Mouse (Mus musculus) midbrain, postnatal 0 days (tissue): Measurements from ENCODE around the gene Cep250. TPM values are rescaled to one million over a fixed set of nuclear protein-coding genes. Genes with fewer than 3 reads are reported as not detected.

ENCODE experiments used
- ATAC-seq: fragments of 200-750 bp; cut with Nextera tagmentation; 2 replicates; pipeline ENCODE4 v1.8.0; 2017; ENCODE audit warnings: moderate number of reproducible peaks, mild to moderate bottlenecking, moderate TSS enrichment, moderate library complexity; ENCODE audit not compliant: low FRiP score
- DNase-seq: peaks from one replicate; pipeline ENCODE4 v3.0.0-alpha.2; 2015; ENCODE audit warnings: low spot score
- H3K27ac ChIP-seq: fragments of 300-500 bp; sonication (generic); 2 replicates; pipeline ENCODE4 v1.5.1; 2014; ENCODE audit warnings: low read depth, mild to moderate bottlenecking, low read length, mixed read lengths
- H3K27me3 ChIP-seq: fragments of 300-500 bp; sonication (generic); 2 replicates; pipeline ENCODE4 v1.6.1; 2014; ENCODE audit warnings: low read length, control low read depth, mixed read lengths; ENCODE audit not compliant: insufficient read depth
- H3K36me3 ChIP-seq: fragments of 300-500 bp; sonication (generic); 2 replicates; pipeline ENCODE4 v1.6.1; 2014; ENCODE audit warnings: low read length, control low read depth, mixed read lengths; ENCODE audit not compliant: insufficient read depth
- H3K4me1 ChIP-seq: fragments of 300-500 bp; sonication (generic); 2 replicates; pipeline ENCODE4 v1.6.1; 2014; ENCODE audit warnings: mild to moderate bottlenecking, control low read depth, antibody characterized with exemption, low read length, mixed read lengths; ENCODE audit not compliant: insufficient read depth
- H3K4me2 ChIP-seq: fragments of 300-500 bp; sonication (generic); 2 replicates; pipeline ENCODE4 v1.6.1; 2014; ENCODE audit warnings: low read depth, mild to moderate bottlenecking, low read length, mixed read lengths; ENCODE audit not compliant: poor library complexity, severe bottlenecking
- H3K4me3 ChIP-seq: fragments of 300-500 bp; sonication (generic); 2 replicates; pipeline ENCODE4 v1.5.1; 2014; ENCODE audit warnings: low read depth, mild to moderate bottlenecking, low read length, moderate library complexity
- H3K9ac ChIP-seq: fragments of 300-500 bp; sonication (generic); replicated peaks from 2 replicates; pipeline ENCODE4 v1.6.1; 2014; ENCODE audit warnings: mild to moderate bottlenecking, low read length, moderate library complexity, mixed read lengths; ENCODE audit not compliant: poor library complexity, severe bottlenecking
- H3K9me3 ChIP-seq: fragments of 300-500 bp; sonication (generic); 2 replicates; pipeline ENCODE4 v1.6.1; 2016; ENCODE audit warnings: low read length, control low read depth
- CTCF ChIP-seq: IDR thresholded peaks from 2 replicates; pipeline ENCODE4 v1.5.1; 2016; ENCODE audit warnings: antibody characterized with exemption, mild to moderate bottlenecking
- WGBS: fragments of 180-500 bp; shearing (Covaris S2); extraction: QIAGEN DNeasy Blood & Tissue Kit; methylation state at CpG from one replicate; pipeline ENCODE4 v1.1.7; 2014; 5-methylcytosine and 5-hydroxymethylcytosine counted together
- polyA plus RNA-seq: library from polyadenylated mRNA; unstranded; fragments of >200 nt; fragmentation: Nextera tagmentation; extraction: Ambion mirVana; gene quantifications from 2 replicates; pipeline ENCODE4 v1.2.1, GENCODE M21; 2015
- total RNA-seq: library from RNA; depleted of rRNA; stranded (reverse); fragments of >200 nt; gene quantifications from 2 replicates; pipeline ENCODE4 v1.2.3, GENCODE M21; 2014

Cep250 gene
- total and polyA plus RNA-seq, 2 experiments from 2014 or later = 10.1 to 14.1 TPM

GRCm38 (mm10) chr2:155974087-155974731, 18.0 kb downstream of the Cep250 start:
- Histone ChIP-seq H3K9me3 (no peaks in the 10 kb centered on the region), H3K4me1 (no peaks in the 10 kb centered on the region), H3K9ac (no peak overlapping the region), H3K36me3 (peaks cover 69% of the 10 kb centered on the region), H3K4me2 (no peak overlapping the region), H3K27me3 (no peaks in the 10 kb centered on the region), H3K4me3 (no peak overlapping the region), H3K27ac (no peak overlapping the region)
- 86% methylated on average over 14 of the region's 14 CpGs for WGBS
- DNase-seq = no peak
- no peak for ATAC-seq
- TF ChIP-seq CTCF = peak; percentile 40

- Histone ChIP-seq H3K9me3 (no peaks in the 10 kb centered on the region), H3K4me1 (no peaks in the 10 kb centered on the region), H3K27ac (no peak overlapping the region), H3K9ac (no peak overlapping the region), H3K36me3 (peaks cover 61% of the 10 kb centered on the region), H3K27me3 (no peaks in the 10 kb centered on the region), H3K4me3 (no peak overlapping the region), H3K4me2 (no peak overlapping the region)
- 88% methylated on average over 5 of the region's 5 CpGs for WGBS
- no peak for DNase-seq
- ATAC-seq = no peak
- TF ChIP-seq CTCF = no peak
These were observed 23.2 kb downstream of the Cep250 start for GRCm38 (mm10) chr2:155979328-155979991.

GRCm38 (mm10) chr2:155985776-155986175, 29.5 kb downstream of the Cep250 start:
- Histone ChIP-seq H3K27me3 (no peaks in the 10 kb centered on the region), H3K4me2 (no peak overlapping the region), H3K4me1 (no peaks in the 10 kb centered on the region), H3K27ac (no peak overlapping the region), H3K9ac (no peak overlapping the region), H3K36me3 (peaks cover 75% of the 10 kb centered on the region), H3K4me3 (no peak overlapping the region), H3K9me3 (no peaks in the 10 kb centered on the region)
- DNase-seq (no peak), ATAC-seq (no peak)
- no peak for TF ChIP-seq CTCF
- WGBS = 91% methylated on average over 7 of the region's 7 CpGs

GRCm38 (mm10) chr2:155987131-155987530, 30.9 kb downstream of the Cep250 start:
- DNase-seq (no peak), ATAC-seq (no peak)
- Histone ChIP-seq H3K4me1 (no peaks in the 10 kb centered on the region), H3K4me2 (no peak overlapping the region), H3K36me3 (peaks cover 82% of the 10 kb centered on the region), H3K27me3 (no peaks in the 10 kb centered on the region), H3K9ac (no peak overlapping the region), H3K27ac (no peak overlapping the region), H3K4me3 (no peak overlapping the region), H3K9me3 (no peaks in the 10 kb centered on the region)
- TF ChIP-seq CTCF = no peak
- over 99% methylated on average over 6 of the region's 6 CpGs for WGBS

GRCm38 (mm10) chr2:155989085-155989484, 32.8 kb downstream of the Cep250 start:
- DNase-seq = no peak
- no peak overlapping the region for H3K27ac ChIP-seq
- no peaks in the 10 kb centered on the region for H3K27me3 ChIP-seq
- H3K4me3 ChIP-seq = no peak overlapping the region
- no peak overlapping the region for H3K9ac ChIP-seq
- H3K4me1 ChIP-seq = no peaks in the 10 kb centered on the region
- 74% methylated on average over 4 of the region's 4 CpGs for WGBS
- no peaks in the 10 kb centered on the region for H3K9me3 ChIP-seq
- no peak overlapping the region for H3K4me2 ChIP-seq
- peaks cover 89% of the 10 kb centered on the region for H3K36me3 ChIP-seq
- no peak for TF ChIP-seq CTCF
- ATAC-seq = no peak

- Histone ChIP-seq H3K4me2 (no peak overlapping the region), H3K9ac (0 out of 2 replicates have a peak overlapping the region, but pooled peaks have one; percentile 29), H3K4me3 (no peak overlapping the region), H3K9me3 (no peaks in the 10 kb centered on the region), H3K4me1 (no peaks in the 10 kb centered on the region), H3K27ac (no peak overlapping the region), H3K36me3 (peaks cover 89% of the 10 kb centered on the region), H3K27me3 (no peaks in the 10 kb centered on the region)
- WGBS = 92% methylated on average over 10 of the region's 10 CpGs
- TF ChIP-seq CTCF = no peak
- DNase-seq = no peak
- no peak for ATAC-seq
These were observed 34.9 kb downstream of the Cep250 start for GRCm38 (mm10) chr2:155991151-155991550.
